In the genomic region with DNA sequence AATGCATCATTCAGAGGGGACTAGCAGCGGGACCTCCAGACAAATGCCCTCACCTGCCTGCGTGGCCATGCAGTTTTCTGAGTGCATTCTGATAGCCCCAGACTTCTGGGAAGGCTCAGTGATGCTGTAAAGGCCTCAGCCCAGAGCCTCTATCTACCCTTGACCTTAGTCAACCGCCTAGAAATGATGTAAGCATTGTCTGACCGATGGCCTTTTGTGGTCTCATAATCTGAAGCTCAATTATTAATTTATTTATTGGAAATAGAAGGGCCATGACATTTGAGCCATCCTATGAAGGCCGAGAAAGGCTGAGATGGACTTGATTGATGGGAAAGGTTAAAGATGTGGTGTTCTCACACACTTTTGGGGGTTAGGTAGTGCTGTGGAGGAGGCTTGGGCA, we compare ENCODE assay signal across 14 mouse cellular contexts.
"Had no signal": no experiment of that assay in that cellular context is flagged by ENCODE, and none has a peak within 500 bp of the region (broad histone marks: within the 10 kb centered on the region; RNA-seq: fewer than 3 reads in every experiment).

No protein-coding gene starts in this region.

- H3K27ac ChIP-seq: limb, embryonic 12.5 days; limb, embryonic 15.5 days; liver, embryonic 14.5 days; macrophage had no signal

- H3K4me3 ChIP-seq: limb, embryonic 12.5 days; limb, embryonic 15.5 days had no signal

- H3K36me3 ChIP-seq: limb, embryonic 12.5 days; limb, embryonic 15.5 days had no signal

- DNase-seq: kidney, postnatal 14 days; kidney, postnatal 4 days; left cerebral cortex, postnatal 4 days; liver, postnatal 0 days; lung, embryonic 14.5 days; midbrain, embryonic 14.5 days; thymus, adult 18-20 months; thymus, postnatal 36 days had no signal

- H3K9me3 ChIP-seq: limb, embryonic 12.5 days; limb, embryonic 15.5 days had no signal

- H3K27me3 ChIP-seq: limb, embryonic 12.5 days had no signal

- H3K9ac ChIP-seq: limb, embryonic 12.5 days; limb, embryonic 15.5 days; liver, embryonic 14.5 days; liver, postnatal 0 days; lung, embryonic 14.5 days had no signal

- H3K4me2 ChIP-seq: limb, embryonic 12.5 days; limb, embryonic 15.5 days; liver, embryonic 11.5 days; lung, embryonic 14.5 days had no signal

- ATAC-seq: liver, postnatal 0 days; lung, postnatal 0 days had no signal
